26 mouse cellular contexts compared by ENCODE assay signal in the genomic region with DNA sequence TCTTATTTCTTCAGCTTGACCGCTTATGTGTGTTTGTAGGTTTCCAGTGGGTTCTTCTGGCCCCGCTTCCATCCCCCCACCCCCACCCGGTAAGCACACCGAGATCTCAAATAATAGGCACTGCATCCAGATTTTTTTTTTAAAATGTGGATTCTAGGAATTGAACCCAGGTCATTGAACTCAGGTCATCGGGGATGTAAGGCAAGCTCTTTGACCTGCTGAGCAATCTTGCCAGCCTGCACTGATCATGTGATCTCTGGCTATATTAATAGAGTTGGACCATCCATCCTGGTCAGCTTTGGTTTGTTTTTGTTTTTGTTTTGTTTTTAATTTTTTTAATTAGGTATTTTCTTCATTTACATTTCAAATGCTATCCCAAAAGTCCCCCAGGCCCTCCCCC. TPM values are rescaled to one million over a fixed set of nuclear protein-coding genes. Genes with fewer than 3 reads are reported as not detected.
"Had no signal": no experiment of that assay in that cellular context is flagged by ENCODE, and none has a peak within 500 bp of the region (broad histone marks: within the 10 kb centered on the region; RNA-seq: fewer than 3 reads in every experiment).

No protein-coding gene starts in this region.

- H3K27ac ChIP-seq: gastrocnemius, adult 2 months; heart, embryonic 10.5 days; hindbrain, embryonic 10.5 days; hindbrain, embryonic 12.5 days; hindbrain, embryonic 14.5 days; intestine, embryonic 15.5 days; layer of hippocampus, adult 2 months; limb, embryonic 10.5 days; limb, embryonic 12.5 days; liver, embryonic 12.5 days; liver, embryonic 14.5 days had no signal

- H3K4me2 ChIP-seq: heart, embryonic 12.5 days; hindbrain, embryonic 12.5 days; hindbrain, embryonic 14.5 days; intestine, embryonic 15.5 days; limb, embryonic 12.5 days; liver, embryonic 12.5 days had no signal

- H3K4me3 ChIP-seq: gastrocnemius, adult 2 months; heart, embryonic 10.5 days; heart, embryonic 12.5 days; hindbrain, embryonic 10.5 days; hindbrain, embryonic 12.5 days; intestine, embryonic 15.5 days; layer of hippocampus, adult 2 months; left cerebral cortex, adult 2 months; limb, embryonic 10.5 days; limb, embryonic 12.5 days; liver, embryonic 12.5 days had no signal

- ATAC-seq: hindbrain, embryonic 16.5 days; inflammation-experienced regulatory T-cells, adult 6 months; intestine, embryonic 15.5 days; intestine, postnatal 0 days; liver, embryonic 12.5 days had no signal

- H3K9me3 ChIP-seq: heart, embryonic 10.5 days; hindbrain, embryonic 12.5 days; intestine, embryonic 15.5 days; limb, embryonic 10.5 days had no signal

- H3K27me3 ChIP-seq: heart, embryonic 12.5 days; hindbrain, embryonic 12.5 days; intestine, embryonic 15.5 days; limb, embryonic 12.5 days had no signal

- H3K36me3 ChIP-seq: intestine, embryonic 15.5 days; liver, embryonic 12.5 days had no signal

- H3K9ac ChIP-seq: heart, embryonic 12.5 days; hindbrain, embryonic 12.5 days; hindbrain, embryonic 14.5 days; intestine, embryonic 15.5 days; limb, embryonic 12.5 days; liver, embryonic 12.5 days; liver, embryonic 14.5 days had no signal

- DNase-seq: gastrocnemius, adult 2 months; gastrocnemius, postnatal 10 days; gastrocnemius, postnatal 25 days; heart, adult 18-20 months; heart, postnatal 10 days; heart, postnatal 4 days; kidney, adult 8-10 months; kidney, postnatal 10 days; kidney, postnatal 25 days; kidney, postnatal 4 days had no signal

RNA-seq across cellular contexts. Expression of a gene that starts 45.5 kb away (rescaled TPM):
- total RNA-seq: granulocyte monocyte progenitor cell, adult 5-6 weeks had no signal
- polyA plus RNA-seq: inflammation-experienced regulatory T-cells, adult 6 months had no signal
